8 mouse cellular contexts compared by ENCODE assay signal in genomic region chr3:105899394-105900147, GRCm38 (mm10). TPM values are rescaled to one million over a fixed set of nuclear protein-coding genes. Genes with fewer than 3 reads are reported as not detected.
DNase-seq lines count a peak whose midpoint lies in the region; ATAC-seq lines count a peak whose summit lies in the region.

No protein-coding gene starts in this region.

- H3K4me1 ChIP-seq in forebrain, embryonic 10.5 days, result peaks cover 6% of the 10 kb centered on the region; the same call in 1 of the 2 replicates
- peaks cover 21% of the 10 kb centered on the region for H3K4me1 ChIP-seq in heart, embryonic 15.5 days (replicated peaks)
- peaks cover 25% of the 10 kb centered on the region for H3K4me1 ChIP-seq in liver, embryonic 12.5 days

- H3K27ac ChIP-seq in forebrain, embryonic 10.5 days, result no peak overlapping the region
- H3K27ac ChIP-seq in heart, embryonic 15.5 days, result no peak overlapping the region
- no peak overlapping the region for H3K27ac ChIP-seq in liver, embryonic 12.5 days

- WGBS in forebrain, embryonic 10.5 days, result 45% methylated on average over 8 of the region's 8 CpGs
- 37% methylated on average over 8 of the region's 8 CpGs for WGBS in heart, embryonic 15.5 days
- WGBS in liver, embryonic 12.5 days (ENCODE audit: insufficient replicate concordance), result 30% methylated on average over 8 of the region's 8 CpGs

- no peak overlapping the region for H3K9ac ChIP-seq in heart, embryonic 15.5 days
- H3K9ac ChIP-seq in liver, embryonic 12.5 days, result no peak overlapping the region

- ATAC-seq in CD4-positive, CD25-positive, alpha-beta regulatory T cell, adult 4 months, result peak; percentile 49
- ATAC-seq in heart, embryonic 15.5 days (replicated peaks; ENCODE audit: insufficient number of reproducible peaks, insufficient read depth, low FRiP score, low read depth), result peak; percentile 23; the same call in 1 of the 2 replicates
- ATAC-seq in liver, embryonic 12.5 days, result peak; percentile 45; the same call in 1 of the 2 replicates

- H3K4me2 ChIP-seq in heart, embryonic 15.5 days, result no peak overlapping the region
- H3K4me2 ChIP-seq in liver, embryonic 12.5 days, result no peak overlapping the region

- peaks cover 6% of the 10 kb centered on the region; the same call in 1 of the 2 replicates for H3K27me3 ChIP-seq in forebrain, embryonic 10.5 days (ENCODE audit: poor library complexity, severe bottlenecking)
- peaks cover 11% of the 10 kb centered on the region; the same call in 1 of the 2 replicates for H3K27me3 ChIP-seq in heart, embryonic 15.5 days
- 0 out of 2 replicates have a peak, but pooled peaks cover 2% of the 10 kb centered on the region for H3K27me3 ChIP-seq in liver, embryonic 12.5 days (replicated peaks)
- H3K27me3 ChIP-seq in splenic B cell, adult 2 months (ENCODE audit: control insufficient read depth, insufficient read depth, low read length, poor library complexity, severe bottlenecking), result no peaks in the 10 kb centered on the region

- H3K4me3 ChIP-seq in forebrain, embryonic 10.5 days, result no peak overlapping the region
- no peak overlapping the region for H3K4me3 ChIP-seq in heart, embryonic 15.5 days
- no peak overlapping the region for H3K4me3 ChIP-seq in liver, embryonic 12.5 days

- DNase-seq in brain, embryonic 18.5 days (ENCODE audit: low read depth, low spot score), result peak; percentile 32
- DNase-seq in forebrain, embryonic 10.5 days (ENCODE audit: extremely low spot score, low spot score), result peak; percentile 81
- DNase-seq in kidney, postnatal 10 days, result peak; percentile 89
- peak; percentile 82 to 86 for DNase-seq in natural killer cell, adult 2 months (ENCODE audit: low spot score in 2 of 2)
- peak; percentile 94 for DNase-seq in splenic B cell, adult 2 months (ENCODE audit: low read depth, low spot score)

- no peaks in the 10 kb centered on the region for H3K9me3 ChIP-seq in forebrain, embryonic 10.5 days
- H3K9me3 ChIP-seq in heart, embryonic 15.5 days (replicated peaks), result no peaks in the 10 kb centered on the region
- H3K9me3 ChIP-seq in liver, embryonic 12.5 days (replicated peaks), result no peaks in the 10 kb centered on the region

- no peaks in the 10 kb centered on the region for H3K36me3 ChIP-seq in forebrain, embryonic 10.5 days (replicated peaks)
- H3K36me3 ChIP-seq in heart, embryonic 15.5 days, result no peaks in the 10 kb centered on the region
- no peaks in the 10 kb centered on the region for H3K36me3 ChIP-seq in liver, embryonic 12.5 days
- H3K36me3 ChIP-seq in splenic B cell, adult 2 months (ENCODE audit: control insufficient read depth, insufficient read depth, low read length, poor library complexity, severe bottlenecking), result no peaks in the 10 kb centered on the region

RNA-seq across cellular contexts. Expression of gene Tmigd3, which starts 28.9 kb away (rescaled TPM):
- polyA plus RNA-seq in CD4-positive, CD25-positive, alpha-beta regulatory T cell, adult 4 months (2017; shearing (Covaris generic)), result not detected
- polyA plus RNA-seq in forebrain, embryonic 10.5 days (2016; fragmentation: Nextera tagmentation; extraction: Ambion mirVana), result not detected in 2 replicates
- 0.46 and 0.50 TPM in 2 replicates for polyA plus RNA-seq in heart, embryonic 15.5 days (2015; fragmentation: Nextera tagmentation; extraction: Ambion mirVana)
- polyA plus RNA-seq in liver, embryonic 12.5 days (2016; fragmentation: Nextera tagmentation; extraction: Ambion mirVana), result 0.30 TPM in 1 of 2 replicates, not detected in the other

RNA-seq across cellular contexts. Expression of gene Adora3, which starts 28.9 kb away (rescaled TPM):
- not detected for polyA plus RNA-seq in CD4-positive, CD25-positive, alpha-beta regulatory T cell, adult 4 months (2017; shearing (Covaris generic))
- polyA plus RNA-seq in forebrain, embryonic 10.5 days (2016; fragmentation: Nextera tagmentation; extraction: Ambion mirVana), result 0.16 and 0.41 TPM in 2 replicates
- polyA plus RNA-seq in heart, embryonic 15.5 days (2015; fragmentation: Nextera tagmentation; extraction: Ambion mirVana), result 0.19 and 0.32 TPM in 2 replicates
- polyA plus RNA-seq in liver, embryonic 12.5 days (2016; fragmentation: Nextera tagmentation; extraction: Ambion mirVana), result 0.17 and 0.39 TPM in 2 replicates

RNA-seq across cellular contexts. Expression of gene I830077J02Rik, which starts 32.9 kb away (rescaled TPM):
- under 1 TPM; 0.51 to 0.61 TPM for polyA plus RNA-seq in CD4-positive, CD25-positive, alpha-beta regulatory T cell, adult 4 months (2017; shearing (Covaris generic))
- 0.30 and 0.86 TPM in 2 replicates for polyA plus RNA-seq in forebrain, embryonic 10.5 days (2016; fragmentation: Nextera tagmentation; extraction: Ambion mirVana)
- 0.76 and 1.8 TPM in 2 replicates for polyA plus RNA-seq in heart, embryonic 15.5 days (2015; fragmentation: Nextera tagmentation; extraction: Ambion mirVana)
- 4.0 and 4.4 TPM in 2 replicates for polyA plus RNA-seq in liver, embryonic 12.5 days (2016; fragmentation: Nextera tagmentation; extraction: Ambion mirVana)

RNA-seq across cellular contexts. Expression of gene Wdr77, which starts 59.6 kb away (rescaled TPM):
- 10 to 100 TPM; 67.3 to 77.9 TPM for polyA plus RNA-seq in CD4-positive, CD25-positive, alpha-beta regulatory T cell, adult 4 months (2017; shearing (Covaris generic))
- 202 and 207 TPM in 2 replicates for polyA plus RNA-seq in forebrain, embryonic 10.5 days (2016; fragmentation: Nextera tagmentation; extraction: Ambion mirVana)
- 69.9 and 92.3 TPM in 2 replicates for polyA plus RNA-seq in heart, embryonic 15.5 days (2015; fragmentation: Nextera tagmentation; extraction: Ambion mirVana)
- 86.6 and 90.0 TPM in 2 replicates for polyA plus RNA-seq in liver, embryonic 12.5 days (2016; fragmentation: Nextera tagmentation; extraction: Ambion mirVana)

Comparison
In these comparisons a context has a peak if more than half of its experiments do, and no peak if none do; other contexts are left out.
1. DNase-seq: peak in every context shown above with its lines; median percentile 94 in splenic B cell, adult 2 months; 89 in kidney, postnatal 10 days; 84 in natural killer cell, adult 2 months; 81 in forebrain, embryonic 10.5 days; 32 in brain, embryonic 18.5 days.